Mouse (Mus musculus): ENCODE measurements around the gene Coq10a.

The Coq10a gene

GRCm38 (mm10) chr10:128385902-128386301 is 17.1 kb upstream of the Coq10a start:
- no peak for DNase-seq (ENCODE audit: low spot score in 2 of 2)

GRCm38 (mm10) chr10:128382482-128382881 is 13.7 kb upstream of the Coq10a start:
- DNase-seq (ENCODE audit: low spot score in 2 of 2), result no peak

GRCm38 (mm10) chr10:128380565-128380964 is 11.8 kb upstream of the Coq10a start:
- no peak for DNase-seq (ENCODE audit: low spot score in 2 of 2)

GRCm38 (mm10) chr10:128379260-128379659 is 10.5 kb upstream of the Coq10a start:
- DNase-seq (ENCODE audit: low spot score in 2 of 2), result no peak

- DNase-seq (ENCODE audit: low spot score in 2 of 2), result no peak
These were observed 9.7 kb upstream of the Coq10a start for GRCm38 (mm10) chr10:128378462-128378861.

GRCm38 (mm10) chr10:128377940-128378448 is 9.2 kb upstream of the Coq10a start:
- DNase-seq (ENCODE audit: low spot score in 2 of 2), result no peak

- peak in 1 of 2 experiments; percentile 48 for DNase-seq (ENCODE audit: low spot score in 2 of 2)
These were observed 8.6 kb upstream of the Coq10a start for GRCm38 (mm10) chr10:128377222-128377939.

GRCm38 (mm10) chr10:128376455-128377211 is 7.8 kb upstream of the Coq10a start, which contains the start of gene Ankrd52:
Gene Ankrd52 (plus strand): TSS chr10:128377115.
- peak; percentile 88 to 89 for DNase-seq (ENCODE audit: low spot score in 2 of 2)

GRCm38 (mm10) chr10:128376099-128376454 is 7.3 kb upstream of the Coq10a start:
- no peak for DNase-seq (ENCODE audit: low spot score in 2 of 2)

- no peak for DNase-seq (ENCODE audit: low spot score in 2 of 2)
These were observed 5.6 kb upstream of the Coq10a start for GRCm38 (mm10) chr10:128374393-128374792.

GRCm38 (mm10) chr10:128372989-128373748 is 4.4 kb upstream of the Coq10a start:
- no peak for DNase-seq (ENCODE audit: low spot score in 2 of 2)

- no peak for DNase-seq (ENCODE audit: low spot score in 2 of 2)
These were observed 3.3 kb upstream of the Coq10a start for GRCm38 (mm10) chr10:128372142-128372541.

GRCm38 (mm10) chr10:128370601-128371000 is 1.8 kb upstream of the Coq10a start:
- no peak for DNase-seq (ENCODE audit: low spot score in 2 of 2)

GRCm38 (mm10) chr10:128370021-128370420 is 1.2 kb upstream of the Coq10a start:
- no peak for DNase-seq (ENCODE audit: low spot score in 2 of 2)

GRCm38 (mm10) chr10:128369599-128369998 is 802 bp upstream of the Coq10a start:
- DNase-seq (ENCODE audit: low spot score in 2 of 2), result no peak

GRCm38 (mm10) chr10:128369218-128369543 is 384 bp upstream of the Coq10a start:
- no peak for DNase-seq (ENCODE audit: low spot score in 2 of 2)

- no peak for DNase-seq (ENCODE audit: low spot score in 2 of 2)
These were observed 847 bp downstream of the Coq10a start for GRCm38 (mm10) chr10:128367899-128368401.

- no peak for DNase-seq (ENCODE audit: low spot score in 2 of 2)
These were observed 6.2 kb downstream of the Coq10a start for GRCm38 (mm10) chr10:128362568-128362967.

GRCm38 (mm10) chr10:128361836-128362235 is 7.0 kb downstream of the Coq10a start:
- no peak for DNase-seq (ENCODE audit: low spot score in 2 of 2)

GRCm38 (mm10) chr10:128359226-128359625 is 9.6 kb downstream of the Coq10a start:
- no peak for DNase-seq (ENCODE audit: low spot score in 2 of 2)

- no peak for DNase-seq (ENCODE audit: low spot score in 2 of 2)
These were observed 10.0 kb downstream of the Coq10a start for GRCm38 (mm10) chr10:128358796-128359195.

- no peak for DNase-seq (ENCODE audit: low spot score in 2 of 2)
These were observed 21.3 kb downstream of the Coq10a start for GRCm38 (mm10) chr10:128347541-128347940.

Data from urinary bladder, postnatal 4 days (tissue).